Mouse (Mus musculus) G1E-ER4 (cell line): ENCODE measurements around the gene Plod1. TPM values are rescaled to one million over a fixed set of nuclear protein-coding genes. Genes with fewer than 3 reads are reported as not detected.

Experiments
- GATA1 ChIP-seq: IDR thresholded peaks from one replicate; pipeline ENCODE4 v1.8.0; 2012; ENCODE audit warnings: low read length, inconsistent platforms
- polyA plus RNA-seq: library from polyadenylated mRNA; stranded (reverse); fragments of >175 nt; gene quantifications from 2 replicates; pipeline ENCODE4 v1.2.3, GENCODE M21; 2012

Plod1 gene
- polyA plus RNA-seq, 1 experiment = 1.9 TPM

DNA sequence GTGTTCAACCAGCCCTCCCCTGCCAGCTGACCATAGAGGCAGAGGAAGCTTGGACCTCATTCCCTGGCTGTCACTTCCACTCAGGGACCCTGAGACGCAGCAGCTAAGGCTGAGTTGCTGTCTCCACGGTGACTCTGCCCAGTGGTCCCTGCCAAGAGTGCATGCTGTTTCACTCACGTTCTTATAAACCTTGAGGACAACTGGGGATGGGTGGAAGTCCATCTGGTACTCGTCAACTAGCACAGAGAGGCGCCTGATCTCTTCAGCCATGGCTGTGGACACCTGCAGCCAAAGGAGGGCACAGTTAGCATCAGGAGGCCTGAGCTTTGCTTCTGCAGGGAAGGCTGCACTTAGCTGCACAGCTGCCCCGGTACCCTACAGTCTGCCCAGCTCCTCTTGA is 53.5 kb downstream of the Plod1 start:
- TF ChIP-seq GATA1 = no peak

DNA sequence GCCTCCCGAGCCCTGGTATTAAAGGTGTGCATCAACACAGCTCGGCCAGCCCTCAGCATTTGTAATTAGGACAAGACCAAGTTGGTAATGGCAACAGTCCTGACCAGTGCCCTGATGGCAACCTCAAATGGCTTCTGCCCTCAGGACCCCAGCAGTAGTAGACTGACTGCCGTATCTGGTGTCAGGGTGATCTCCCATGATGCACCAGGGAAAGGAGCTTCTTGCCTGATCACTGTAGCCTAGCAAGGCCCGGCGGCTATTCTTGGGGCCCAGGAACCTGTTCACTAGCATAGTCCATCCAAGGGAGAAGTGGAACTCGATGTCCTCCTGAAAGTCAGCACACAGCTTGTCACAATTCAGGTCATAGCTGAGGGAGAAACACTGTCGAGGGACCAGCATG is 54.8 kb downstream of the Plod1 start:
- no peak for TF ChIP-seq GATA1

DNA sequence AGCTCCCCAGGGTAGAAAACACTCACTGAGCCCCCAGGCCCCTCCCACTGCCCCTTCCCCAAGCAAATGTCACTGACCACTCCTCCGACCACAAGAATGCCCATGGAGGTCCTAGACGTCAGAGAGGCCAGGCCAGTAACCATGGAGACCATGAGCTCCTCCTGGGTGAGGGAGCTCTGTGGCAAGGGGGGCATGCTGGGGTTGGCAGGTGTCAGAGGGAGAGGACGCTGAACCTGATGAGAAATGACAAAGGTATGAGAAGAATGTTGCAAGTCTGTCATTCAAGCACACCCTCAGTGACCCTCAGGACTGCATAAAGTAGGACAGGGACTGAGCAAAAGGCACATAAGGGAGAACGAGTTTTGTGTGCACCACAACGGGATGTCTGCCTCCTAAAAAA is 56.7 kb downstream of the Plod1 start:
- TF ChIP-seq GATA1 = no peak

DNA sequence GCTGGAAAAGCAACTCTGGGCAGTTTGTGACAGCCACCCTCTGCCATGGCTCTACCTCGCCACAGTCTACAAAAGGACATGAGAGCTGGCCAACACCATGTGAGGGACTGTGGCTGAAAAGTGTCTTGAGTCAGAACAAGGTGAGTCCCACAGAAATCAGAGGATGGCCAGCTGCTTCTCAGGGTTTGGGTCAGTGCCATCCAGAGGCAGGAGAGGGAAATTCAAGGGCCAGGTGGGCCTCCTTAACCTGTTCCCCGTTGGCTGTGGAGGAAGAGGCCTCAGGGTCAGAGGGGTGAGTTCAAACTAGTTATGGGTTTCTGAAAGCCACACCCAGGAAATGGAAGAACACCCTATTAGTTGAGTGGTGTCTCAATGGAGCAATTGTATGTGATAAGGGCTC is 57.1 kb downstream of the Plod1 start:
- TF ChIP-seq GATA1 = no peak

DNA sequence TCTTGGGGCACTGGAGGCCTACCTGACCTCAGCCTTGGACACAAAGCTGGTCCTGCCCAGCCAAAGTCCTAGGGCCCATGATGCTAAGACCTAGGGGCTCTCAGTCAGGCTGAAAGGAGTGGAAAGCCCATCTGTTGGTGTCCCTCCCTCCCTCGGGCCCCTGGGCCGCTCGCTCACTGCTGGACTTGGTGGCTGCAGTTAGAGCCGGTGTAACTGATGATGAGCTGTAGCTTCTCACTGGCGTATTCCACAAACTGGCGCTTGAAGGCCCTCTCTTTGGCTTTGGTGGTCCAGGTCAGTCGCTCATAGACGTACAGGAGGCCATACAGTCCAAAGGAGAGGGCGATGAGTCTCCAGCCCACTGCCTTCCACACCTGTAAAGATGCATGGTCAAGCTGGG is 58.0 kb downstream of the Plod1 start:
- TF ChIP-seq GATA1 = no peak

DNA sequence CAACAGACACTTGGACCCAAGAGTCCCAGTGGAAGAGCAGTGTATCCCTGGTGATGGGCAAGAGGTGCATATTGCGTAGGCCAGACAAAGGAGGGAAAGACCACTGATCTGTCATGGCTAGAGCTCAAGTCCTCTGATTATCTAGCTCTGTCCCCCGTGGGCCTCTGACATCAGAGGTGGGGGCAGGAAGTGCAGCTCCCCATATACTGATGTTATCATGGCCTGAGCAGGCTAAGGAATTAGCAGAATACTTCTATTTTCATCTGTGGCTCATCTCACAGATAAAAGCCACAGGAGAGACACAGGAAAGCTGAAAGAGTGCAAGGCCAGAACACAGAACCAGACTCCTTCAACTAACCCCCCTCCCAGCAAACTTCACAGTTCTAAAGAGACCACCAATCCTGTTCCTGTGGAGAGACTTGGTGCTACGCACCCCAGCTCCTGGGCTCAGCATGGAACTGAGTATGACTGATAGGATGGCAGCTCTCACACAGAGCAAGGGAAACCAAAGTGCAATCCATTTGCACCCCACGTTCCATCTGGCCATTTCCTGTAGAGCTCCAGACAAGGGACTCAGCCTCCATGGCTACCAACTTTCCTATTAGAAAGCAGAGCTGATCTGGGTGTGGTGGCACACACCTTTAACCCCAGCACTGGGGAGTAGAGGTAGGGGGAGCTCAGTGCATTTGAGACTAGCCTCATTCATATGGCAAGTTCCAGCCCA is 60.6 kb downstream of the Plod1 start:
- TF ChIP-seq GATA1 = no peak

DNA sequence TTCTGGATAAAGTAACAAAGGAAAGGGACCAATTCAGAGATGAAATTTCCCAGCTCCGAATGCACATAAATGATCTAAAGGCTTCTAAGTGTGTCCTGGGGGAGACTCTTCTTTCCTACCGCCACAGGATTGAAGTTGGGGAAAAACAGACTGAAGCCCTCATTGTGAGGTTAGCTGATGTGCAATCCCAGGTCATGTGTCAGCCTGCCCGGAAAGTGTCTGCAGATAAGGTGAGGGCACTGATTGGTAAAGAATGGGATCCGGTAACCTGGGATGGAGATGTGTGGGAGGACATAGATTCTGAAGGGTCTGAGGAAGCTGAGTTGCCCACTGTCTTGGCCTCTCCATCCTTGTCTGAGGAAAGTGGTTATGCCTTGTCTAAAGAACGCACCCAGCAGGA is 67.3 kb downstream of the Plod1 start:
- no peak for TF ChIP-seq GATA1

DNA sequence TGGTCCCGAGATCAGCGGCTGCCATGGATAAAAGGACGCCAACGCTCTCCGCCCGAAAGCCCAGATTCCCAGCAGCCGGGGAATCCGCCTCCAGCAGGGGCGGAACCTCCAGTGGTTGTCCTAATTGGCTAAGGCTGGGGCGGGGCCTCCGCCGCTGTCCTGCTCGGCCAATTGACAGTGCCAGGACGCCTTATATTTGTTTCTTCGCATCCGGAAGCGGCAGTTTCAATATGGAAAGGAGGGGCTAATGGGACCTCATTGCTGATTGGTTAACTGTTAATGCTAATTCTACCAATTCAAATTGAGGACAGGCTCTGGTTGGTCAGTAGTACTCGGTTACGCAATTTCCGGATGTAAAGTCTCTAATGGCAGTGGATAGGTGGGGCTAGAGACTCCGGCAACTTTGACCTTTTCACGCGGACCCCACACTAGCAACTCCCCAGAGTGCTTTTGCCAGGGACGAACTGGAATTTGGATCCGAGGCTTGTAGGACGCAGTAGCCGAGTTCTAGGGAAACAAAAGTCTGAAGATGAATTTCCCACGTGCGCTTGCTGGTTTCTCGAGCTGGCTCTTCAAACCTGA is 68.0 kb downstream of the Plod1 start, which contains the start of the genes Miip and Fv1:
Gene Miip, minus strand, starts transcription at position 367 of the 582 bp plus-strand sequence.
Gene Fv1, plus strand, starts transcription at position 530 of the 582 bp plus-strand sequence.
- no peak for TF ChIP-seq GATA1

DNA sequence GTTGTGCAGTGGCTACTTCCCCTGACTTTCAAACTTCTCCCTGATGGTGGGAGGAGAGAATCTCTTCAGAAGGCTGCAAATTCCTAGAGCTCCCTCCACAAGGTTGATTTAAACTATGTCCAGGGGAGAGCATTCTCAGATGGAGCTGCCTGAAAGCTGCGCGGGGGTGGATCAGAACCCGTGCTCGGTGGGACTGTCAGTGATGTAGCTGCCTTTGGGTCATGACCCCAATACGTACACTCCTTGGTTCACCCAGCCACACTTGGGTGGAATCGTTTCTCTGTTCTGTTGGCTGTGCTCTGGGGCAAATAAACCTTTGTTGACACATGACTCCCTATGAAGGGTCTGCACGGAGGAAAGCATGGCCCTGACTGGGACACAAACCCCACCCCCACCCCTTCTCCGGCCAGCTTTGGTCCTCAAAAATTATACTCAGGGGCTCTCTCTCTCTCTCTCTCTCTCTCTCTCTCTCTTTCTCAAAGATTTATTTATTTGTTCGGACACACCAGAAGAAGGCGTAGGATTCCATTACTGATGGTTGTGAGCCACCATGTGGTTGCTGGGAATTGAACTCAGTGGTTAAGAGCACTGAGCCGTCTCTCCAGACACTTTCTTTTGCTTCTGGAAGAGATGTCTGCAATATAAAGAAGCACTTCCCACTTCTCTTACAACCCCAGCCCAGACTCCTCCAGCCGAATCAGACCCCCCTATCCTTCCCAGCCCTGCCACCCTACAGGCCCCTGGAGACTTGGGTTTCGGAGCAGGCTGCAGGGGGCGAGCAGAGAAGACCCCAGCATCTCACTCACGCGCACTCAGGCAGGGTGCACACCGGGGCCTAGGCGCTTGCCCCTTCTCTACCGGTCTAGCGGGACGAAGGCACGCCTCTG is 68.8 kb downstream of the Plod1 start:
- no peak for TF ChIP-seq GATA1

DNA sequence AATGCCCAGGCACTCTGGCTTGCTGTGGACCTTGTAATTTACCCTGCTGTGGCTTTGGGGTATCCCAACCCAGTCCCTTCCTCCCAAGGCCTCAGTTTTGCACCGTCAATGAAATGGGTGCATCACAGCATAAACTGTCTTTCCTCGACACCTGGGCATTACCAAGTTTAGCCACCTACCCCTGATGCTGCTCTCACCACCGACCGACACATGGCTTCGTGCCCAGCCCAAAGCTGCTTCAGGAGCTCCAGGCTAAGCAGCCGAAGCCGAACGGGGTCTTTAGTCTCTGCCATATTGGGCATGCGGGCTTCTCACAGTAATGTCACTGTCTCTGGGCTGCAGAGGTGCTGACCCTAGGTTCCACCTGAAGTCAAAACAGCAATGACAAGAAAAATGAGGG is 70.5 kb downstream of the Plod1 start:
- no peak for TF ChIP-seq GATA1

DNA sequence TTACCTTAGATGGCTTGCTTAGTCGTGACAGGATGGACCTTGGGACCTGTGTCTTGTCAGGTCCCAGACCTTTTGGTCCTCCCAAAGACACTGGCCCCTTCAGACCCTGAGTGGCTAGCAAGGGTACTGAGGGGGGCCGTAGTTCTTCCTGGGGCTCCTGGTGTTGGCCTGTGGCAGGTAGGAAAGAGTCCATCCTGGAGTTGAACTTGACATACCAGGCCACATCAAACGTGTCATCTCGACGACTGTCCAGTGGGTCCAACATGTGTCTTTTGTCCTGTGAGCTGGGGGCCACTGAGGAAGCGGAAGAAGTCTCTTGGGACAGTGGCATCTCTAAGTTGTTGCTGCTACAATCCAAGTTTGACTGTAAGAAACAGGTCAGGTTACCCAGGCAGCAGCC is 70.9 kb downstream of the Plod1 start:
- TF ChIP-seq GATA1 = no peak

DNA sequence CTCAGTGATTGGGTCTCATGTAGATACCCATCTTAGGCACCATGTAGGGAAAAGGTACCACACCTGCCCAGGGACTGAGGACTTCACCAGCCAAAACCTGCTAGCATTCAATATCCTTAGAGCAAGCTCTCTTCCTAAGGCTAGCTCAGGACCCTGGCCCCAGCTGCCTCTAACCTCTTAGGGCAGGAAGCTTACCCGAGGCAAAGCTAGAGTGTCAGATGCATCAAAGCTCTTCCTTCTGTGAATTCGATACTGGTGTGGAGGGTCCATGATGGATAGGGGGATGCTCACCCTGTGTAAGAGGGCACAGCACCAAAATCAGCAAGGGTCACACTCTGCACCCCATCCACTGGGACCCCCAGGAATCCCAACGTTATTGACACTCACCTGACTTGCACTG is 74.5 kb downstream of the Plod1 start:
- no peak for TF ChIP-seq GATA1

Other genes with a start within 250 kb of the Plod1 start
- gene Zfp534, start 234.2 kb downstream of the Plod1 start, polyA plus RNA-seq = not detected in 2 replicates
- gene Zfp984, start 127.0 kb downstream of the Plod1 start, polyA plus RNA-seq = 1.6 and 1.7 TPM in 2 replicates
- gene Zfp933, start 88.4 kb downstream of the Plod1 start, polyA plus RNA-seq = 0.06 and 0.10 TPM in 2 replicates
- 0.04 and 0.08 TPM in 2 replicates for gene Miip, start 68.0 kb downstream of the Plod1 start, polyA plus RNA-seq
- not detected in 2 replicates for gene Fv1, start 67.8 kb downstream of the Plod1 start, polyA plus RNA-seq
- 17.0 and 21.7 TPM in 2 replicates for gene Mfn2, start 32.1 kb downstream of the Plod1 start, polyA plus RNA-seq
- 71.1 and 78.9 TPM in 2 replicates for gene 2510039O18Rik, start 4.1 kb upstream of the Plod1 start, polyA plus RNA-seq
- gene Nppb, start 49.0 kb upstream of the Plod1 start, polyA plus RNA-seq = not detected in 2 replicates
- gene Nppa, start 64.0 kb upstream of the Plod1 start, polyA plus RNA-seq = not detected in 2 replicates
- 3.5 and 4.1 TPM in 2 replicates for gene Clcn6, start 102.1 kb upstream of the Plod1 start, polyA plus RNA-seq
- 9.9 and 11.2 TPM in 2 replicates for gene Mthfr, start 102.3 kb upstream of the Plod1 start, polyA plus RNA-seq
- gene Agtrap, start 151.3 kb upstream of the Plod1 start, polyA plus RNA-seq = 3.1 and 3.2 TPM in 2 replicates
- 28.7 and 35.5 TPM in 2 replicates for gene Mad2l2, start 193.6 kb upstream of the Plod1 start, polyA plus RNA-seq
- gene Draxin, start 193.9 kb upstream of the Plod1 start, polyA plus RNA-seq = not detected in 2 replicates
- 68.5 and 76.1 TPM in 2 replicates for gene Fbxo6, start 215.4 kb upstream of the Plod1 start, polyA plus RNA-seq
- gene Fbxo44, start 223.7 kb upstream of the Plod1 start, polyA plus RNA-seq = 4.6 and 4.8 TPM in 2 replicates
- 0.55 and 0.86 TPM in 2 replicates for gene Fbxo2, start 223.9 kb upstream of the Plod1 start, polyA plus RNA-seq